In the genomic region with DNA sequence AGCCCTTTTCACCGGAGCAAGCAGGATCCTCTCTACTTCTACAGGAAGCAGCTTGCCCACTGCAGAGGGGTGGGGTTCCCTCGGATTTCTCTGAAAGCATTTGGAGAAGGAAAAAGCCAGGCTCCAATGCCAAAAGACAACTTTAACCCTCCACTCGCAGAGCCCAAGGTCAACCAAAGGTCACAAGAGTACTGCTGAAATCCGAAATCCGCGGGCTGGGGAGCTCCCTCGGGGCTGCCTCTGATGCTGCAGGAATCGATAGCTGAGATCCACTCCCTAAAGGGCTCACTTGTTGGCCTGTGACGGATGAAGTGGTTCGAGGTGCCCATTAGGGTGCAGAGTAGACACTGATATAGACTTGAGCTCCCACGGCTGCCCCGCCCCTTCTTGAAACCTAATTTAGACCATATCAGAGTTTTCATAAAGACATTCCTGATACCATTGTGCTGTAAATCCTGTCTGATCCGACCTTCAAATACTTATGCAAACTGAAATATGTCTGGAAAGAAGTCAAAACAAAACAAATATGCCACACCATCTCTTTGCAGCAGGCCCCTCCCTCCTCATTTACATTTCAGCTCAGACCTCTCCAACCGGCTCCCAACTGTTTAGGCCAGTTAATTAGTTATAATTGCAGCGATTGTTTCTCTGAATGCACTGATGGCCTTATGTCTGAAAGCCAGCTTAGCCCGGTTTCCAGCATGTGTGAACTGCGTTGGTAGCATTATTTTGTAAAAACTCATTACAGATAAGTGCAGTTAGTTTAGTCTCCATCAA, we compare ENCODE assay signal across 10 mouse cellular contexts.
DNase-seq lines count a peak whose midpoint lies in the region; ATAC-seq and TF ChIP-seq lines count a peak whose summit lies in the region.
"Had no signal": no experiment of that assay in that cellular context is flagged by ENCODE, and none has a peak within 500 bp of the region (broad histone marks: within the 10 kb centered on the region; RNA-seq: fewer than 3 reads in every experiment).

No protein-coding gene starts in this region.

- no peak overlapping the region for H3K4me3 ChIP-seq in hindbrain, embryonic 13.5 days
- H3K4me3 ChIP-seq in hindbrain, embryonic 12.5 days = no peak overlapping the region
- peak overlapping the region; percentile 45 to 51 for H3K4me3 ChIP-seq in MEL (ENCODE audit: control insufficient read depth in 1 of 2, insufficient read depth in 1 of 2, low read depth in 2 of 2, low read length in 2 of 2)
- no peak overlapping the region for H3K4me3 ChIP-seq in forebrain, embryonic 14.5 days (ENCODE audit: low read depth, low read length)
- H3K4me3 ChIP-seq: neural tube, embryonic 13.5 days had no signal

- no peak for ATAC-seq in hindbrain, embryonic 13.5 days (ENCODE audit: low FRiP score)
- ATAC-seq in hindbrain, embryonic 12.5 days (ENCODE audit: low FRiP score) = no peak
- ATAC-seq in forebrain, embryonic 14.5 days = peak; percentile 72
- ATAC-seq: Patski had no signal

- no peak for TF ChIP-seq POLR2A in MEL (IDR thresholded peaks at IDR 0.05; ENCODE audit: control insufficient read depth in 1 of 2, insufficient read depth in 1 of 2, low read depth in 1 of 2, low read length in 2 of 2, poor library complexity in 1 of 2)

- no peak for TF ChIP-seq CTCF in MEL (IDR thresholded peaks at IDR 0.05 in 2 of 3, conservative IDR thresholded peaks at IDR 0.05 in 1 of 3; ENCODE audit: control insufficient read depth in 1 of 3, insufficient read depth in 1 of 3, low read depth in 2 of 3, low read length in 3 of 3, poor library complexity in 1 of 3, severe bottlenecking in 1 of 3)

- 0 out of 2 replicates have a peak overlapping the region, but pooled peaks have one; percentile 10 for H3K4me2 ChIP-seq in hindbrain, embryonic 13.5 days
- H3K4me2 ChIP-seq in hindbrain, embryonic 12.5 days (replicated peaks) = no peak overlapping the region
- peak overlapping the region; percentile 29; the same call in 1 of the 2 replicates for H3K4me2 ChIP-seq in forebrain, embryonic 14.5 days (ENCODE audit: low read length)
- H3K4me2 ChIP-seq: neural tube, embryonic 13.5 days had no signal

- DNase-seq in MEL (ENCODE audit: low read depth, low spot score) = peak; percentile 36
- peak; percentile 76 for DNase-seq in forebrain, embryonic 14.5 days (ENCODE audit: low spot score)
- peak; percentile 38 for DNase-seq in kidney, postnatal 14 days
- no peak for DNase-seq in right cerebral cortex, postnatal 10 days (ENCODE audit: low spot score in 2 of 2)
- no peak for DNase-seq in left cerebral cortex, postnatal 25 days (ENCODE audit: low spot score in 2 of 2)
- no peak for DNase-seq in c-Kit-positive CD71-positive TER-119-positive erythroid progenitor cells, embryonic 14.5 days (ENCODE audit: low spot score)

- intact Hi-C loops in left cerebral cortex, postnatal 25 days (cut with DNase I) = no loop called here

- peaks cover 24% of the 10 kb centered on the region for H3K4me1 ChIP-seq in hindbrain, embryonic 13.5 days (replicated peaks)
- H3K4me1 ChIP-seq in hindbrain, embryonic 12.5 days = peaks cover 18% of the 10 kb centered on the region
- H3K4me1 ChIP-seq in MEL (ENCODE audit: control insufficient read depth in 1 of 2, insufficient read depth in 2 of 2, low read length in 2 of 2) = 0 out of 4 replicates have a peak, but pooled peaks cover 0 to 3% of the 10 kb centered on the region in 2 experiments
- peaks cover 16% of the 10 kb centered on the region for H3K4me1 ChIP-seq in forebrain, embryonic 14.5 days (ENCODE audit: control insufficient read depth, insufficient read depth, low read length)

- H3K27ac ChIP-seq in hindbrain, embryonic 13.5 days = no peak overlapping the region; the same call in 1 of the 2 replicates
- no peak overlapping the region for H3K27ac ChIP-seq in hindbrain, embryonic 12.5 days
- H3K27ac ChIP-seq in MEL (ENCODE audit: control insufficient read depth, low read depth, low read length) = 0 out of 2 replicates have a peak overlapping the region, but pooled peaks have one; percentile 13
- H3K27ac ChIP-seq in forebrain, embryonic 14.5 days (ENCODE audit: low read depth, low read length) = no peak overlapping the region
- H3K27ac ChIP-seq: neural tube, embryonic 13.5 days had no signal

- no peak for TF ChIP-seq RAD21 in MEL (IDR thresholded peaks at IDR 0.05; ENCODE audit: low read depth, low read length)

- TF ChIP-seq EP300 in MEL (IDR thresholded peaks at IDR 0.05; ENCODE audit: low read depth in 1 of 2, low read length in 2 of 2) = no peak

- no peaks in the 10 kb centered on the region for H3K9me3 ChIP-seq in hindbrain, embryonic 13.5 days
- H3K9me3 ChIP-seq in hindbrain, embryonic 12.5 days (replicated peaks) = no peaks in the 10 kb centered on the region
- no peaks in the 10 kb centered on the region for H3K9me3 ChIP-seq in MEL (replicated peaks; ENCODE audit: insufficient read depth, low read length)
- no peaks in the 10 kb centered on the region for H3K9me3 ChIP-seq in forebrain, embryonic 14.5 days (replicated peaks; ENCODE audit: control insufficient read depth, low read length)

- H3K79me2 ChIP-seq in MEL (ENCODE audit: control insufficient read depth, insufficient read depth, low read length, poor library complexity) = no peaks in the 10 kb centered on the region

- no peak overlapping the region; the same call in 1 of the 2 replicates for H3K9ac ChIP-seq in hindbrain, embryonic 13.5 days
- no peak overlapping the region for H3K9ac ChIP-seq in hindbrain, embryonic 12.5 days
- H3K9ac ChIP-seq in MEL (ENCODE audit: control insufficient read depth, low read depth, low read length, poor library complexity, severe bottlenecking) = peak overlapping the region; percentile 3; the same call in 1 of the 2 replicates
- H3K9ac ChIP-seq in forebrain, embryonic 14.5 days (ENCODE audit: low read length) = no peak overlapping the region; the same call in 1 of the 2 replicates
- H3K9ac ChIP-seq: neural tube, embryonic 13.5 days had no signal

- no peaks in the 10 kb centered on the region for H3K36me3 ChIP-seq in hindbrain, embryonic 13.5 days
- no peaks in the 10 kb centered on the region for H3K36me3 ChIP-seq in hindbrain, embryonic 12.5 days
- H3K36me3 ChIP-seq in MEL (ENCODE audit: control insufficient read depth in 1 of 2, insufficient read depth in 2 of 2, low read length in 2 of 2) = no peaks in the 10 kb centered on the region
- H3K36me3 ChIP-seq in forebrain, embryonic 14.5 days (ENCODE audit: control insufficient read depth, insufficient read depth, low read length) = no peaks in the 10 kb centered on the region
- H3K36me3 ChIP-seq: neural tube, embryonic 13.5 days had no signal

- 40% methylated on average over 17 of the region's 17 CpGs for WGBS in hindbrain, embryonic 13.5 days
- WGBS in hindbrain, embryonic 12.5 days = 43% methylated on average over 17 of the region's 17 CpGs
- 14% methylated on average over 17 of the region's 17 CpGs for WGBS in forebrain, embryonic 14.5 days

- no peaks in the 10 kb centered on the region for H3K27me3 ChIP-seq in hindbrain, embryonic 13.5 days
- no peaks in the 10 kb centered on the region for H3K27me3 ChIP-seq in hindbrain, embryonic 12.5 days
- H3K27me3 ChIP-seq in MEL (ENCODE audit: control insufficient read depth in 1 of 2, insufficient read depth in 2 of 2, low read length in 2 of 2) = no peaks in the 10 kb centered on the region; a peak in 1 of 4 replicates
- no peaks in the 10 kb centered on the region for H3K27me3 ChIP-seq in forebrain, embryonic 14.5 days (replicated peaks; ENCODE audit: control insufficient read depth, insufficient read depth, low read length)
- H3K27me3 ChIP-seq: neural tube, embryonic 13.5 days; Patski had no signal

TF ChIP-seq in MEL, 35 proteins besides CTCF, POLR2A, EP300 and RAD21:
- peak; percentile 12; the same call in 1 of the 2 replicates for TF ChIP-seq MXI1 (IDR thresholded peaks at IDR 0.05; ENCODE audit: low read depth, low read length)
- TF ChIP-seq MAFK (IDR thresholded peaks at IDR 0.05; ENCODE audit: borderline replicate concordance, low read depth, low read length) = no peak
- no peak for TF ChIP-seq ETS1 (IDR thresholded peaks at IDR 0.05; ENCODE audit: low read depth, low read length)
- no peak for TF ChIP-seq TCF12 (IDR thresholded peaks at IDR 0.05; ENCODE audit: low read depth, low read length)
- TF ChIP-seq MAX (IDR thresholded peaks at IDR 0.05; ENCODE audit: low read length) = no peak
- no peak for TF ChIP-seq RCOR1 (IDR thresholded peaks at IDR 0.05; ENCODE audit: low read depth, low read length)
- TF ChIP-seq KAT2A (conservative IDR thresholded peaks at IDR 0.05; ENCODE audit: low read depth, low read length) = no peak
- no peak for TF ChIP-seq MEF2A (IDR thresholded peaks at IDR 0.05; ENCODE audit: extremely low read depth, insufficient replicate concordance, low read depth, low read length, poor library complexity, severe bottlenecking)

Comparison
In these comparisons a context has a peak if more than half of its experiments do, and no peak if none do; other contexts are left out.
1. H3K4me3 ChIP-seq: peak in MEL (2 of 2); none in hindbrain, embryonic 13.5 days (single experiment), hindbrain, embryonic 12.5 days (single experiment) and forebrain, embryonic 14.5 days (single experiment).
2. DNase-seq: peak in MEL (single experiment), forebrain, embryonic 14.5 days (single experiment) and kidney, postnatal 14 days (single experiment); none in right cerebral cortex, postnatal 10 days (0 of 2), left cerebral cortex, postnatal 25 days (0 of 2) and c-Kit-positive CD71-positive TER-119-positive erythroid progenitor cells, embryonic 14.5 days (single experiment).